Mouse (Mus musculus): ENCODE results near the gene Cog5. TPM values are rescaled to one million over a fixed set of nuclear protein-coding genes. Genes with fewer than 3 reads are reported as not detected.

Gene Cog5
- total RNA-seq, 2 experiments from 2014 or later: 33.4 to 33.9 TPM

DNA sequence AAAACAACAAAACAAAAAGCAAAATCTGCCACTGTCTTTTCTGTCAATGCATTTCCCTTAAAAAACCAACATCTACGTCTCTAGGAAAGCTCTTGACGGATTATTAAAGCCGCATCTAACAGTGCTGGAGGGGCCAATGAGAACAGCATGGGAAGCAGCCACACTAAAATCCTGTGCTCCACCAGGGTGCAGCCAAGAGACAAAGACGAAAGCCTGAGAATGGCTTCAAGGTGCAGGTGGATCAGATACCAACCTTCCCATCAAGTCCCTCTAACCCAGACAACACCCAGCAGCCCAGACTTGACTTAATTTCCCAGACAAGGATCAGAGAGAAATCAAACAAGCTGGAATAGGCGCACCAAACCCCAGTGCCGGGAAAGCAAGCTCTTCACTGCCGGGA, 321.9 kb downstream of the Cog5 start:
- DNase-seq (ENCODE audit: low spot score): no peak

DNA sequence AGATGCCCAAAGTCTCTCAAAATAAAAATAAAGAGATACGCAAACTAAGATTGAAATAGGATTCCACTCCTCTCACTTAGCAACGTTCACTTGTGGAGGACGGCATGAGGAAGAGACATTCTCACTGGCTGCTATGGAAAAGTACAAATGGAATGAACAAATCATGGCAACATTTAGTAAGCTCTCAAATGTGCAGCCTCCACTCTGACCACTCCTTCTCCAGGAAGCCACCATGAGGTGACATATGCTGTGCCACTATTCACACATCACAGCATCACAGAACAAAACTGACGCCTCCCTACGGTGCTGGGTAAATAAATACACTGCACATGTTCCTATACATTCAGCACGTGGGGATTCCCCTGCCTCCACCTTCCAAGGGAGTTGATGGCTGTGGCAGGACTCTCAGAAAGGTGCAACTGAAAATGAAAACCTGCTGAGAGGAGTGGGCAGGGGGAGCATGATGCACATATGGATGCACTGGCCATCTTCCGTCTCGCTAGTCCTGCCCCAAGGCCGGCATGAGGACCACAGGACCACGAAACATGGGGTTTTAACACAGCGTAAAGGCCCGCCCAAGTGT, 323.0 kb downstream of the Cog5 start:
- DNase-seq (ENCODE audit: low spot score): no peak

DNA sequence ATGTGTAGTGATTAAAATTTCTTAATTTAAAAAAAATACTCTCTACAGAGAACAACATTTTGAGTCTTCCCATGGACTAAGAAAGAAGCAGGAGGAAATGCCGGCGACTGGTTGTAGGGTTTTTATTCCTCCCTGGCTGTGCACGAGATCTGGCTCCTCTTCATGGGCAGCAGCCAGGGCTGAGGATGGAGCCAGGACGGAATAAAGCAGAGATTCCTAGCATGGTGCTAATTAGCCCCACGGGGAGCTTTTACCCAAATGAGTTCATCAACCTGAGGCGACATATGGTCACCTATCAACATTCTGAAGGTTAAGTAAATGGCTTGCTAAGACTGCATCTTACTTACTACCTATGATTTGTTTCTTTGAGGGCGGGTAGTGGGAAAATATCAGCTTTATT, 328.6 kb downstream of the Cog5 start:
- DNase-seq (ENCODE audit: low spot score): no peak

DNA sequence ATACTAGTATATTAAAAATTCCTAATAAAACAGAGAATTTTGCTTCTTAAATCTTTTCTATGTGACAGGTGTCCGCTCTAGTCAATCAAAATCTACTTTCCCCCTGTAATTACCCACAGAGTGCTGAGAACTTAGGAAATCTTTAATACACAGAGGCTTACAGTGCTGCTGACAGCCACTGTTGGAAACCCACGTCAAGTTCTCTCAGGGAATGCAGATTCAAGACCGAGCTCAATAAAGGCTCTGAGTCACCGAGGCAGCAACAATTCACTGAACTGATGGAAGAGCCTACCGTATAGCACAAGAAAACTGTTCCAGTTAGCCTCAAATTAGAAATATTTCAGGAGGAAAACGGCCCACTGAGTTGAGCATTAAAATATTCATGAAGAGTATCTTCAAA, 329.1 kb downstream of the Cog5 start:
- DNase-seq (ENCODE audit: low spot score): no peak

DNA sequence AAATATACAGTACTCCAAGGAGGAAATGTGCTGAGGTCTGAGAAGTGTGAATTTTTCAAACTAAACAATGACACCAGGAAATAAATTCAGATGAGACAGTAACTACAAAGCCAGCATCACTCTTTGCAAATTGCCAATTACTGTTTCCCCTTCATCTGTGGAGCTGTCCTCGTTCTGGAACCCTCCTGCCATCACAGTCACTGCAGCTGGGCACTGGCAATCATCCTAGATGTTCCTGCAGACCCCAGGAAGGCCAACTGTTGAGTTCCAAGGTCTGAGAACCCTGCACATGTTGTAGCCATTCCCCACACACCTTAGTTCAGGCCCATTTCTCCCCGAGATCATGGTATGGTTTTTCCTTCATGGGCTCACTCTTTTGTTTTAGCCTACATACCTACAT, 329.5 kb downstream of the Cog5 start:
- DNase-seq (ENCODE audit: low spot score): no peak

DNA sequence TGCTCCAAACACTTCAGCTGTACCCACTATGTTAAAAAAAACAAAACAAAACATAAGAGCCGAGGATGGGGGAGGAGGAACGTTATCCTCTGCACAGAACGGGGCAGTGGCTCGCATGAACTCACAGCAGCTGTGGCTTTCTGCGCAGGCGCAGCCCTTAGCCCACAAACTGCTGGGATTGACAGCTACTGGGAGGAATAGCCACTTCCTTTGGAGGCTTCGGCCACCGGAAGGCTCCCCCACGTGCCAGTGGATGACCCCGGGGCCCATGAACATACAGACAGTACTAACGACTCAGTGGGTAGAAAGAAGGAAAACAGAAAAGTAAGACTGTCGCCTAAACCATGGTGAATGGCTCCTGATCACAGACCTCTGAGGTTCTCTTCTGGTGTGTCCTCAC, 330.0 kb downstream of the Cog5 start:
- DNase-seq (ENCODE audit: low spot score): no peak

DNA sequence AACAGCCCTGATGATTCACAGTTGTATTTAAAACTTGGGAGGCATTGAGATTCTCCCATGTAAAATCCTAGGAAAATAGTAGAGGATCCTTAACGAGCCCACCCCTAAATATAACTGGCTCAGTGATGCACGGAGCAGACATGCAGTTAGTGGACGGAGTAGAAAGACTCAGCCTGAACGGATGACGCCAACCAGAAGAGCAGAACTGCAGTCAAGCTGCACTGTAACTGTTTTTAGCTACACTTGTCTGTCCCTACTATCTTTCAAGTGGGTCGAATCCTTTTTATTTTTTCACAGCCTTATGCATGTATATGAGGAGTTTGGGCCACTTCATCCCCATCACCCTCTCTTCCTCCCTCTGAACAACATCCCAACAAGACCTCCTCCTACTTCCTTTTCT, 331.1 kb downstream of the Cog5 start:
- no peak for DNase-seq (ENCODE audit: low spot score)

DNA sequence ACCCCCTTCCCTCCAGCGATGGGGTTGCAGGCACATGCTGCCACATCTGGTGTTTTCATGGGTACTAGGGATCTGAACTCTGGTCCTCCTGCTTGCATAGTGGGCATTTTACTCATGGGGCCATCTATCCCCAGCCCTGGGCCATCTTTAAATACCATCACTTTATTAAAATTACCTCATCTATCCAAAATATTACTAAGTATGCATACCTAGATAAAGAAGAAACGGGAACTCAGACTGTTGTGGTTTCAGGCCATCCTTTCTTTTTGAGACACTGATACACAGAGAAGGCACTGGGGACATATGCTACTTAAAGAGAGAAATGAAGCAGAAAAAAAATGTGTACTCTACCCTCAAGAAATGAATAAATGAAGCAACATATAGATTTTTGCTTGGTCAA, 331.8 kb downstream of the Cog5 start:
- no peak for DNase-seq (ENCODE audit: low spot score)

Other genes starting within 250 kb of the Cog5 start
- gene Cbll1, start 155.3 kb upstream of the Cog5 start, total RNA-seq (2021): 10 to 100 TPM in 1 of 2 experiments, 1 to 10 TPM in 1; 10.0 to 12.6 TPM
- gene Slc26a4, start 94.9 kb upstream of the Cog5 start, total RNA-seq (2021): not detected
- gene Bcap29, start 20.2 kb upstream of the Cog5 start, total RNA-seq (2021): 10 to 100 TPM; 31.6 to 32.1 TPM
- 1 to 10 TPM; 3.7 to 4.0 TPM for gene Dus4l, start within 50 bp of the Cog5 start, total RNA-seq (2021)
- gene Gpr22, start 59.1 kb downstream of the Cog5 start, total RNA-seq (2021): not detected

All from gastrocnemius, adult 18-20 months (tissue).